Mouse (Mus musculus): ENCODE data around the gene Slc41a2. TPM values are rescaled to one million over a fixed set of nuclear protein-coding genes. Genes with fewer than 3 reads are reported as not detected.

Slc41a2 gene
- polyA plus RNA-seq, 1 experiment from 2014 or later = 11.0 TPM

DNA sequence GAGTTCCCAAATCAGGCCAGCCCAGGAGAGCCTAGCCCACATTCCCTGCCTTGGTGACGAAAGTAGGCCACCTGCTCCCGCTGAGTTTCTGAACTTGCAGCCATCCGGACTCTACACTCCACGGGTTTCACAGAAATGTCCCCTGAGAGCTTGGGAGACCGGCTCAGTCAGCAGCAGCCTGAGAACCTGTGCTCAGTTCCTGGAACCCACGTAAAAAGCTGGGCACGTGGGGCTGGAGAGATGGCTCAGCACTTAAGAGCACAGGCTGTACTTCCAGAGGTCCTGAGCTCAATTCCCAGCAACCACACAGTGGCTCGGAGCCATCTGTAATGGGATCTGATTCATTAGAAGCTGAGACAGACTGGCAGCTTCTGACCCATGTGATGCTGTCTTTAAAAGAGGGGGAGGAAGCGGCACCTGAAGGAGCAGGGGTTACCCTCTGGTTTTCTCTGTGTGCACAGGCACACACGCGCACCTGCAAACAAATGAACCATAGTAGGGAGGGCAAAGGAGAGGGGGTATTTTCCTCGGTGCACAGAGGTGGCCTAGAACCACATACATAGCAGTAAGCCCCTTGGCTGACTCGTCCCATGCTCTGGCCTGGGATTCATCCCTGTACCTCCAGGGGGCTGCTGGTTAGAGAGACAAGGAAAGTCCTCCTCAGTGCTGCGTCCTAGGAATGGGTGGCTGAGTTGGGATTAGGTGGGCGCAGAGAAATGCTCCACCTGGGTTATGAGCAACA lies 155.7 kb downstream of the Slc41a2 start:
- Histone ChIP-seq H3K36me3 (no peaks in the 10 kb centered on the region), H3K27ac (replicated peaks) (no peak overlapping the region), H3K9me3 (replicated peaks) (no peaks in the 10 kb centered on the region), H3K27me3 (replicated peaks) (no peaks in the 10 kb centered on the region), H3K9ac (replicated peaks) (no peak overlapping the region), H3K4me2 (no peak overlapping the region), H3K4me3 (replicated peaks) (no peak overlapping the region), H3K4me1 (peaks cover 36% of the 10 kb centered on the region)
- no peak for ATAC-seq (ENCODE audit: low FRiP score)
- 69% methylated on average over 15 of the region's 15 CpGs for WGBS

Other genes starting within 250 kb of the Slc41a2 start
- gene D10Wsu102e, start 22.3 kb upstream of the Slc41a2 start, polyA plus RNA-seq (2015; fragmentation: Nextera tagmentation; extraction: Ambion mirVana) = 0.74 and 0.77 TPM in 2 replicates
- gene Aldh1l2, start 196.3 kb upstream of the Slc41a2 start, polyA plus RNA-seq (2015; fragmentation: Nextera tagmentation; extraction: Ambion mirVana) = 13.0 and 15.4 TPM in 2 replicates
- 31.4 and 35.4 TPM in 2 replicates for gene Washc4, start 205.9 kb upstream of the Slc41a2 start, polyA plus RNA-seq (2015; fragmentation: Nextera tagmentation; extraction: Ambion mirVana)